Mouse (Mus musculus) erythroblast, embryonic 14.5 days (primary cell): Measurements from ENCODE around the gene Atp11c. TPM values are rescaled to one million over a fixed set of nuclear protein-coding genes. Genes with fewer than 3 reads are reported as not detected.

Experiments used
- H3K27me3 ChIP-seq: 2 replicates; pipeline ENCODE4 v1.6.1; 2012; ENCODE audit warnings: inconsistent platforms; ENCODE audit not compliant: control insufficient read depth
- H3K36me3 ChIP-seq: 2 replicates; pipeline ENCODE4 v1.6.1; 2012; ENCODE audit warnings: mild to moderate bottlenecking, inconsistent platforms; ENCODE audit not compliant: control insufficient read depth
- H3K4me1 ChIP-seq: 2 replicates; pipeline ENCODE4 v1.6.1; 2012; ENCODE audit warnings: inconsistent platforms; ENCODE audit not compliant: control insufficient read depth
- H3K4me3 ChIP-seq: replicated peaks from 2 replicates; pipeline ENCODE3; 2012; ENCODE audit warnings: moderate library complexity, mild to moderate bottlenecking, inconsistent platforms
- H3K9me3 ChIP-seq: 2 replicates; pipeline ENCODE4 v1.6.1; 2012; ENCODE audit warnings: low read length, inconsistent platforms, mixed read lengths; ENCODE audit not compliant: control insufficient read depth
- GATA1 ChIP-seq: IDR thresholded peaks from 2 replicates; pipeline ENCODE4 v1.6.1; 2012; ENCODE audit warnings: low read length, inconsistent platforms, mixed read lengths
- TAL1 ChIP-seq: IDR thresholded peaks from 3 replicates; pipeline ENCODE4 v1.6.1; 2012; ENCODE audit warnings: low read length, inconsistent platforms, mixed read lengths
- polyA plus RNA-seq: library from polyadenylated mRNA; stranded (reverse); fragments of >175 nt; gene quantifications from 2 replicates; pipeline ENCODE4 v1.2.3, GENCODE M21; 2012

Atp11c gene
- polyA plus RNA-seq, 1 experiment = 0.08 TPM

DNA sequence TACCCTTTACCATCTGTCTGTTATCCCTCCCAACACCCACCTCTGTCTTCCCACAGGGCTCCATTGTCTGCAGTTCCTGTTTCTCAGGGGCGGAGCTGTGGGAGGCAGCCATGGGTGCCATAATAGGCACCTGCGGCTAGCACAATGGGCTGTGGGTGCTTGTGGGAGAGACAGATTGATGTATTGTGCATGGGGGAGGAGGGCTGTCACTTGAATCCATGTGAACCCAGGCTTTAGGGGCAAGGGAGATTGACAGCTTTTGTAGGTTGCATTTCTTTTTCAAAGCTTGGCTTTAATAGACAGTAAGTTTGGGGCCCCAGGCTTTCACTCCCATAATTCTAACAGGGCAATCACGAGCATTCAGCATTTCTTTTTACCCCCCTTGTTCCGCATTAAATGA is 48.4 kb downstream of the Atp11c start:
- peaks cover 11% of the 10 kb centered on the region; the same call in 1 of the 2 replicates for H3K9me3 ChIP-seq
- TF ChIP-seq GATA1 (no peak), TAL1 (no peak)
- H3K27me3 ChIP-seq = peaks cover 31% of the 10 kb centered on the region
- no peaks in the 10 kb centered on the region for H3K4me1 ChIP-seq
- no peaks in the 10 kb centered on the region for H3K36me3 ChIP-seq
- H3K4me3 ChIP-seq = no peak overlapping the region

DNA sequence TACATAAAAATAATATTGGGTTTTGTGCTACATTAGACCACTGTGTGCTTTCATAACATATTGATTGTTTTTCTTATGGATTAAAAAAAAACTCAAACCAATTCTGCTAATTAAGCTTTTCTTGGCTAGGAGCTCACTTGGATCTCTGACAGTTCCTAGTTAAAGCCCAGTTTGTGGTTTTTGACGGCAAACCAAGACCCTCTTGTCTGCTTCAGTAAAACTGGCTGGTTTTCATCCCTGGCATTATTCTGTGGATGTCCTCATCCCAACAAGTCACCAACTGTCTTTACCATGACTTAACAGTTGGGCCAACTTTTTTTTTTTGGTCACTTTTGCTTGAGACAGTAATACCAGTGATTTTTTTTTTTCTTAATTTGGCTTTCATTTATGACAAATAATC is 49.6 kb downstream of the Atp11c start:
- H3K4me1 ChIP-seq = no peaks in the 10 kb centered on the region
- H3K36me3 ChIP-seq = no peaks in the 10 kb centered on the region
- H3K4me3 ChIP-seq = no peak overlapping the region
- no peak for TF ChIP-seq TAL1
- no peak for TF ChIP-seq GATA1
- peaks cover 4% of the 10 kb centered on the region; the same call in 1 of the 2 replicates for H3K9me3 ChIP-seq
- H3K27me3 ChIP-seq = peaks cover 21% of the 10 kb centered on the region

DNA sequence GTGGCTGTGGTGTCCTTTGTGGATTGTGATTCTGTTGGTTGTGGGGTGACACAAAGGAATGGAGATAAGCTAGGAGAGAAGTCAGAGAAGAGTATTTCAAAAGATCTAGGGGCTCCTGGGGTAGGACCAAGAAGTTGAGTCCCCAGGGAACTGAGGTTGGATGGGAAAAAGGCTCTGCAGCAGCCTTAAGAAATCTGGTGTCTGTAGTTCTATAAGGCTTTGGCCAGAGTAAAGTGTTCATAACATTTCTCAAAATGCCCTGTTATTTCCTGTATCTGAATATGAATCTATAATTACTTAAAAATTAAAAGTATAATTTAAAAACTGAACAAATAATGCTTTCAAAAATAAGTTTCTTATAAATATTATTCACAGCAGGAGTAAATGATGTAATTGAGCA is 53.3 kb downstream of the Atp11c start, which contains the start of gene Gm7073:
TSS of gene Gm7073 (minus strand) at position 101 of the 400 bp plus-strand sequence.
- Histone ChIP-seq H3K9me3 (no peaks in the 10 kb centered on the region), H3K36me3 (no peaks in the 10 kb centered on the region), H3K4me1 (no peaks in the 10 kb centered on the region), H3K4me3 (no peak within 1 kb of the TSS), H3K27me3 (peaks cover 3% of the 10 kb centered on the region)
- TF ChIP-seq TAL1 = no peak
- no peak for TF ChIP-seq GATA1

DNA sequence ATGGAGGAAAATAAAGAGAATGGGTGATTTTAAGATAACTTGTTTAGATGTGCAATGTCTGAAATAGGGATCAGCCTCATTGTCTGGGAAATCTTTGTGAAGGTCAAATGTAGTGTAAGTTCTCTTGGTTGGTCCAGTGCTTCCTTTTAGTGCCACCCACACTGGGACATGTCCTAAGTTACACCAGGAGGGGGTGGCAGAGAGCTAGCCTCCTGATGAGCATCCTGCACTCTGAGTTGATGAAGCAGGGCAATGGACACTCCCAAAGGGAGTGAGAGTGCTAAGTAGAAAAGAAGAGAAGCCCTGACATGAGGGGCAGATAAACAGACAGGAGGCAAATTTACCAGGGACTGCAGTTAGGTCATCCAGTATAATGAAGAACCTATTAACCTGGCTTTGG is 88.5 kb downstream of the Atp11c start:
- H3K9me3 ChIP-seq = no peaks in the 10 kb centered on the region
- no peaks in the 10 kb centered on the region for H3K36me3 ChIP-seq
- TF ChIP-seq GATA1 (no peak), TAL1 (no peak)
- H3K4me3 ChIP-seq = no peak overlapping the region
- H3K4me1 ChIP-seq = no peaks in the 10 kb centered on the region
- H3K27me3 ChIP-seq = no peaks in the 10 kb centered on the region

DNA sequence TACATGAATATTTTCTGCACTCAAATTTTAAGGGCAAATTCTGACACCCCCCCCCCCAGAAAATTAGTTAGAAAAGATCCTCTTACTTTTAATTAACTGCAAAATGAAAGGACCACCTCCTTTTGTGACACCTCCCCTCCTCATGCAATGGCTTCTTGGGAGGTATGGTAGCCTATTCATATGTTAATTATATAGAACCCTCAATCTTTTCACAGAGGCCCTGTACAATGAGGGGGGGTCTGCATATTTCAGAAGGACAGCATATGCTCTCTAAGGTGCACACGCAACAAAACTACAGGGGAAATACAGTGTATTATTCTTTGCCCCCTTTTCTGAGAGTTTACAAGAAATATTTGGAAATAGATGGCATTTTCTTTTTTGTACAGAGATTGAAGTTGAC is 94.7 kb downstream of the Atp11c start:
- H3K36me3 ChIP-seq = no peaks in the 10 kb centered on the region
- TF ChIP-seq TAL1 = no peak
- TF ChIP-seq GATA1 = no peak
- H3K4me1 ChIP-seq = no peaks in the 10 kb centered on the region
- H3K4me3 ChIP-seq = no peak overlapping the region
- no peaks in the 10 kb centered on the region for H3K9me3 ChIP-seq
- H3K27me3 ChIP-seq = no peaks in the 10 kb centered on the region

DNA sequence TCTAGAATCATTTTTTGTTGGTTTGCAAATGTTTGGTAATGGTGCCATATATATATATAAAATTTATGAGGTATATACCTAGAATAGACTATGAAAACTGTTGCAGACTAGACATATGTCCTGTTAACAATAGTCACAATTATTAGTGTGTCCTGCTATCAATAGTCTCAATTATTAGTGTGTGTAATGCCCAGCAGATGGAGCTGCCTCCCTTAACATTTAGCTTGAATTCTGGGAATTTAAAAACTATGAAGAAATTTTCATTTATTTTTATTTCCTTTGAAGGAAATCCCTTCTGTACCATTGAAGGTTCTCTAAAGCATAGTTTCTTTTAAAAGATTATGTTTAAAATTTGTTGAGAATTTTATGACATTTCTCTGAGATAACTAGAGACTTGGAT is 97.2 kb downstream of the Atp11c start:
- Histone ChIP-seq H3K4me3 (no peak overlapping the region), H3K9me3 (no peaks in the 10 kb centered on the region), H3K4me1 (no peaks in the 10 kb centered on the region), H3K36me3 (no peaks in the 10 kb centered on the region), H3K27me3 (no peaks in the 10 kb centered on the region)
- TF ChIP-seq GATA1 (no peak), TAL1 (no peak)

DNA sequence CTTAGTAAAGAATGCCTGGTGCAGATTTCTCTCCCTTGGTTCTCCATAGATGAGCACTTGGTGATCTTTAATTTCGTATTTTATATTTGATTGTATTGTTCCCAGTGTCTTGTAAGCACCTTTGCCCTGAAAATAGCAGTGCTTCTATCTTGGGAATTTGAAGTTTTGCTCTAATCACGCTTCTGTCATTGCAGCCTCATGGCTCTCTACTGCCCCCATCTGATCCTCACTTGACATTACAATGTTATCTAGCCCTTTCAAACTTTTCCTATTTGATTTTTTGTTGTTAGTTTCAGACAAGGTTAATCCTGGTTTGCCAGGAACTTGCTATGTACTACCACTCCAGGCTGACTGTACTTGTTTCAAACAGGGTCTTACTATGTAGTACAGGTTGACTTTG is 128.7 kb downstream of the Atp11c start:
- TF ChIP-seq GATA1 = no peak
- TF ChIP-seq TAL1 = no peak
- no peaks in the 10 kb centered on the region for H3K27me3 ChIP-seq
- H3K4me1 ChIP-seq = no peaks in the 10 kb centered on the region

DNA sequence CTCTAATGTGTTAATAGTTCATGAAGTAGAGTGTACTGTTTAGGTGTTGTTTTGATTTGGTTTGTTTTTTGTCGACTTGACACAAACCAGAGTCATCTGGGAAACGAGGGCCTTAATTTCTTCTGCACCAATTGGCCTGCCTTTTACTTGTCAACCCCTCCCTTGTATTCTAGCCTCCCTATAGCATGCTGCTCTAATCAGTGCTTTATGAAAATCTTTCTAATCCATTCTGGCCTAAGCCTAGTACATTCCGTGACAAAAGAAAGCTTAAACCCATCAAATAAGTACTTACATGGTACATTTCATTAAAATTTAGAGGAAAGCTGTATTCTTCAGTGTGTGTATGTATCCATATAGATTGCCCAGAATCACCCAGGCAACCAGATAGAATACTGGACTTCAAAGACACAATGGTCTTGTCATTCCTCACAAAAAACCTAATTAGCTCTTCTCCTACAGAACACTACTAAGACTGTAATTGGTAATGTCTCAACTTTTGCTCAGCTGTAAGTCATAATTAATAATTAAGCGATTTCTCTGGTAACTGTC is 177.9 kb downstream of the Atp11c start:
- no peak for TF ChIP-seq TAL1
- no peak for TF ChIP-seq GATA1

More for the DNA sequence above, 128.7 kb downstream of the Atp11c start:
- H3K4me3 ChIP-seq = no peak overlapping the region
- no peaks in the 10 kb centered on the region for H3K36me3 ChIP-seq
- H3K9me3 ChIP-seq = no peaks in the 10 kb centered on the region

DNA sequence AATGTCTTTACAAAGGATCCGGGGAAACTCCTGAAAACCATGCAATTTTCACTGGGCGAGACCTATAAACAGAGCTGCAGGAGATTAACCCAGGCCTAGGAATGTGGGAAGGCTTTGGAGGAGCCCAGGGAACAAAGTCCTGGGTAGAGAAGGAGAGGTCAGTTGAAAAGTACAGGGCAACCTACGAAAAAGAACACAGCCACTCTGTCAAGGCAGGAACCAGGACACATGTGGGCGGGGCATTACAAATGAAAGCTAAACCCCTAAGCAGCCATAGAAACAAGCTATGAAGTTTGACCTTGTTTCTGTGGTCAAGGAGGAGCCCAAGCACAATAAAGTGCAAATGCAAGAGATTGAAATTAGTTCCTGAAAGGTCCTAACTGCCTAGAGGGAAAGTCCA is 186.8 kb downstream of the Atp11c start:
- Histone ChIP-seq H3K27me3 (peaks cover 5% of the 10 kb centered on the region), H3K4me1 (peaks cover 21% of the 10 kb centered on the region), H3K9me3 (peaks cover 10% of the 10 kb centered on the region), H3K36me3 (peaks cover 2% of the 10 kb centered on the region; the same call in 1 of the 2 replicates), H3K4me3 (no peak overlapping the region)
- TF ChIP-seq GATA1 (no peak), TAL1 (no peak)

More for the DNA sequence above, 177.9 kb downstream of the Atp11c start:
- Histone ChIP-seq H3K27me3 (no peaks in the 10 kb centered on the region; the same call in 1 of the 2 replicates), H3K9me3 (no peaks in the 10 kb centered on the region), H3K36me3 (no peaks in the 10 kb centered on the region), H3K4me3 (no peak overlapping the region), H3K4me1 (no peaks in the 10 kb centered on the region)

DNA sequence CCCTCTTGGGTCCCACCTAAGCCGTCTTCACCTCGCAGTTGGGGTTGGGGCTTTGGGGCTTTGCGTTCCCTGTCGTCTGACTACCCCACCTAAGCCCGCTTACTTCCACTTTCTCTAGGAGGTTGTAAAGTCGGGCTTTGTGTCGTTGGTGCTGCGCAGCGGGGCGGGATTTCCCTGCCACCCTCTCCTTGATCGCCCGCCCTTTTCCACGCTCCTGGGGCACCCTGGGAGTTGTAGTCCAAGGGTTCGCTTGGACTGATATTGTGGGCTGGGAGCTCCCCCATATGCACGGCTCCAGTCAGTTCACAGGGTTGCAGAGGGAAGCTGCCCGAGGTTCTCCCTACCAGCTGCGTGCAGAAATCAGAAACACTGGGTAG is 187.8 kb downstream of the Atp11c start:
- H3K36me3 ChIP-seq = peaks cover 2% of the 10 kb centered on the region; the same call in 1 of the 2 replicates
- peaks cover 21% of the 10 kb centered on the region for H3K4me1 ChIP-seq
- peak overlapping the region; percentile 88 for H3K4me3 ChIP-seq
- H3K9me3 ChIP-seq = peaks cover 10% of the 10 kb centered on the region
- TF ChIP-seq GATA1 (no peak), TAL1 (no peak)
- peaks cover 5% of the 10 kb centered on the region; the same call in 1 of the 2 replicates for H3K27me3 ChIP-seq
